Mouse (Mus musculus) kidney, embryonic 15.5 days (tissue): ENCODE measurements around the gene Evl. TPM values are rescaled to one million over a fixed set of nuclear protein-coding genes. Genes with fewer than 3 reads are reported as not detected.

ENCODE experiments used
- ATAC-seq: fragments of 200-750 bp; cut with Nextera tagmentation; replicated peaks from 2 replicates; pipeline ENCODE4 v1.8.0; 2017; ENCODE audit warnings: moderate TSS enrichment; ENCODE audit not compliant: low FRiP score
- H3K27ac ChIP-seq: fragments of 300-500 bp; sonication (generic); 2 replicates; pipeline ENCODE4 v1.5.1; 2015; ENCODE audit warnings: mild to moderate bottlenecking, inconsistent platforms
- H3K27me3 ChIP-seq: fragments of 300-500 bp; sonication (generic); 2 replicates; pipeline ENCODE4 v1.6.1; 2015; ENCODE audit warnings: inconsistent platforms
- H3K36me3 ChIP-seq: fragments of 300-500 bp; sonication (generic); 2 replicates; pipeline ENCODE4 v1.6.1; 2015; ENCODE audit warnings: inconsistent platforms
- H3K4me1 ChIP-seq: fragments of 300-500 bp; sonication (generic); 2 replicates; pipeline ENCODE4 v1.6.1; 2015; ENCODE audit warnings: inconsistent platforms
- H3K4me2 ChIP-seq: fragments of 300-500 bp; sonication (generic); 2 replicates; pipeline ENCODE4 v1.6.1; 2015; ENCODE audit warnings: moderate library complexity, mild to moderate bottlenecking, inconsistent platforms
- H3K4me3 ChIP-seq: fragments of 300-500 bp; sonication (generic); replicated peaks from 2 replicates; pipeline ENCODE4 v1.5.1; 2015; ENCODE audit warnings: mild to moderate bottlenecking, inconsistent platforms
- H3K9ac ChIP-seq: fragments of 300-500 bp; sonication (generic); 2 replicates; pipeline ENCODE4 v1.6.1; 2015; ENCODE audit warnings: mild to moderate bottlenecking, inconsistent platforms
- H3K9me3 ChIP-seq: fragments of 300-500 bp; sonication (generic); replicated peaks from 2 replicates; pipeline ENCODE4 v1.6.1; 2016; ENCODE audit warnings: inconsistent platforms
- WGBS: fragments of 180-500 bp; shearing (Covaris S2); methylation state at CpG from one replicate; pipeline ENCODE4 v1.1.7; 2015; ENCODE audit warnings: mixed read lengths; 5-methylcytosine and 5-hydroxymethylcytosine counted together
- polyA plus RNA-seq: library from polyadenylated mRNA; unstranded; fragments of >200 nt; fragmentation: Nextera tagmentation; extraction: Ambion mirVana; gene quantifications from 2 replicates; pipeline ENCODE4 v1.2.1, GENCODE M21; 2015

The Evl gene
- polyA plus RNA-seq, 1 experiment from 2014 or later: 47.1 TPM

DNA sequence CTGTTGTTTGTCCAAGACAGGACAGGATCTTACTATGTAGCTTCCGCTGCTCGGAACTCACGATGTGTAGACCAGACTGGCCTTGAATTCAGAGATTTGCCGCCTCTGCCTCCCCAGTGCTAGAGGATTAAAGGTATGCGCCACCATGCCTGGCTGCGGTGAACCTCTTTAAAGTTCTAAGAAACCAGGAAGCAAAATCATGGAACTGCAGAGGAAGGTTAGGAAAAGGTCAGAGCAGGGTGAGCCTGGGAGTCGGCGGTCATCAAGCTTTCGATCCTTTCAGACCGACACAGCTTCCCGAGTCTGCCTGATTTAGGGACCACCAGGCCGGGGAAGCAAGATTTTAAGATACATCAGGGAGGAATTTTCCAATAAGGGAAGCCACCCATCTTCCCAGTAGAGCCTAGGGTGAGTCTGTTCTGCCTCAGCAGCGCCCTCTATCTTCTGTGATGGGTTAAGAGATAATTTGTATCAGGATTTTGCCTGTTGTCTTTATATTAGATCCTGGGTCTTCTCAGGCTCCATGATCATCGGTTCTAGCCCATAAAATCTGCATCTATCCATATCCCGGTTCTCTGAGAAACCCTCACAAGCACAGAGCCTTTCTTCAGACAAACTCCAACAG is 7.2 kb upstream of the Evl start:
- H3K36me3 ChIP-seq: no peaks in the 10 kb centered on the region
- ATAC-seq: no peak
- H3K4me2 ChIP-seq: peak overlapping the region; percentile 20; the same call in 1 of the 2 replicates
- H3K4me1 ChIP-seq: peaks cover 23% of the 10 kb centered on the region
- H3K27ac ChIP-seq: peak overlapping the region; percentile 24
- H3K9me3 ChIP-seq: no peaks in the 10 kb centered on the region
- H3K4me3 ChIP-seq: no peak overlapping the region
- WGBS: 61% methylated on average over 15 of the region's 15 CpGs
- H3K9ac ChIP-seq: no peak overlapping the region
- H3K27me3 ChIP-seq: 0 out of 2 replicates have a peak, but pooled peaks cover under 1% of the 10 kb centered on the region

DNA sequence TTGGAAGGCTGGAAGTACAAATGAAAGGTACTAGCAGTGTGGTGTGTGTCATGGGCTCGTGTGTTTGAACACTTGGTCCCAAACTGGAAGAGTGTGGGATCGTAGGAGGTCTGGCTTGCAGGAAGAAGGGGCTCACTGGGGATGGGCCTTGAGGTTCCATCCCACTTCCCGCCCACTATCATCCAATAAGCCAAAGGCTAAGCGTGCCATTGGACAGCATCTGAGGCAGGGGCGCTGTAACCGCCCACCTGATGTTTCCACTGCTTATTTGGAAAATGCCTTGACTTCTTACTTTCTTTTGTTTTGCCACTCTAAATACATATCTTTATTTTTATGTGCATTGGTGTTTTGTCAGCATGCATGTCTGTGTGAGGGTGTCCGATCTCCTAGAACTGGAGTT is 2.8 kb upstream of the Evl start:
- Histone ChIP-seq H3K27me3 (0 out of 2 replicates have a peak, but pooled peaks cover 4% of the 10 kb centered on the region), H3K4me2 (no peak overlapping the region), H3K9ac (no peak overlapping the region), H3K4me1 (peaks cover 24% of the 10 kb centered on the region), H3K27ac (no peak overlapping the region), H3K4me3 (no peak overlapping the region), H3K36me3 (no peaks in the 10 kb centered on the region), H3K9me3 (no peaks in the 10 kb centered on the region)
- ATAC-seq: no peak
- 83% methylated on average over 7 of the region's 7 CpGs for WGBS

DNA sequence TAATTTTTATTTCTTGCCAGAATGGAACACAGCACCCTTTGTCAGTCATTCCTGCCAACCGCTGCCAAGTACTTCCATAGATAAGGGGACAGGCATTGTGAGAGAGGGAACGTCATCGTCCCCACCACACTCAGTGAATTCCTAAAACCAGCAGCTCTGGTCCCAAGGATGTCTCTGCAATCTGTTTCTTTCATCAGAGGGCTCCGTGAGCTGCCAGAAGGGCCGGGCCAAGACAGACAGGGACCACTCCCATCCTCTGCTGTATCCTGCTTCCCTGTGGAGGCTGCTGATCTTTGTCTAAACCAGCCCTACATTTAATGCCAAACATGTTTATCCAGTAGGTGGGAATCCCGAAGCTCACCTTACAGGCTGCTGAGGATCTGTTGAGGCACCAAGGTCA is 1.4 kb upstream of the Evl start:
- ATAC-seq: no peak
- Histone ChIP-seq H3K27ac (no peak overlapping the region), H3K4me3 (no peak overlapping the region), H3K9ac (no peak overlapping the region), H3K36me3 (no peaks in the 10 kb centered on the region), H3K9me3 (no peaks in the 10 kb centered on the region), H3K27me3 (0 out of 2 replicates have a peak, but pooled peaks cover 4% of the 10 kb centered on the region), H3K4me2 (no peak overlapping the region), H3K4me1 (peaks cover 24% of the 10 kb centered on the region)
- 47% methylated on average over 6 of the region's 6 CpGs for WGBS

DNA sequence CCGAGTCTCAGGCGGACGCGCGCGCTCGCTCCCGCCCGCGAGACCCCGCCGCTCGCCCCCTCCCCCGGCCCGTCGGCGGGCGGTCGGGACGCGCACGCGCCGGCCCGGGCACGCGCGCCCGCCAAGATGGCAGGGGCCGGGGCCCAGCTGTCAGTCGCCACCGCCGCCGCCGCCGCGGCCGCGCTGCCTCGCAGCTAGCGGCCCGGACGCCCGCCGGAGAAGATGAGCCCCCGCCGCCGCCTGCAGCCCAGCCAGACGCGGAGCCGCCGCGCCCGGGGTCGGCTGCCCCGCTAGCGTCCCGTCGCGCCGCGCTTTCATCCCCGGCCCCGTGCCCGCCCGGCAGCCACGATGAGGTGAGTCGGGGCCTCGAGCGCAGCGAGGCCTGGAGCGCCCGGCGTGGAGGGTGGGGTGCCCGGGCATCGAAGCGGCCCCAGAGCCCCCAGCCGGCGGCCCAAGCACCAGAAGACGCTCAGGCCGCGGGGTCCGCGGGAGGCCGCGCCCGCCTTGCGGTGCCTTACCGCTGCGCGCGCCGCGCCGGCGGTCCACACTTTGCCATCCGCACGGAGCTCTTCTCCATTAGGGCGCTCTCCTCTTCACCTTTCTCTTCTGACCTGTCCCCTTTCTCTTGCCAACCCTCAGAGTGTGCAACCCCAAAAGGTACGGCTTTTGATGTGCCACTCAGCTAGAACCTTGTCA is 489 bp downstream of the Evl start:
- Histone ChIP-seq H3K4me2 (peak overlapping the region; percentile 84), H3K27ac (peak overlapping the region; percentile 84), H3K9ac (peak overlapping the region; percentile 96), H3K4me3 (peak overlapping the region; percentile 100), H3K27me3 (0 out of 2 replicates have a peak, but pooled peaks cover 4% of the 10 kb centered on the region), H3K9me3 (no peaks in the 10 kb centered on the region), H3K36me3 (no peaks in the 10 kb centered on the region), H3K4me1 (peaks cover 34% of the 10 kb centered on the region)
- WGBS: under 1% methylated on average over 91 of the region's 100 CpGs
- peak; percentile 79 for ATAC-seq

DNA sequence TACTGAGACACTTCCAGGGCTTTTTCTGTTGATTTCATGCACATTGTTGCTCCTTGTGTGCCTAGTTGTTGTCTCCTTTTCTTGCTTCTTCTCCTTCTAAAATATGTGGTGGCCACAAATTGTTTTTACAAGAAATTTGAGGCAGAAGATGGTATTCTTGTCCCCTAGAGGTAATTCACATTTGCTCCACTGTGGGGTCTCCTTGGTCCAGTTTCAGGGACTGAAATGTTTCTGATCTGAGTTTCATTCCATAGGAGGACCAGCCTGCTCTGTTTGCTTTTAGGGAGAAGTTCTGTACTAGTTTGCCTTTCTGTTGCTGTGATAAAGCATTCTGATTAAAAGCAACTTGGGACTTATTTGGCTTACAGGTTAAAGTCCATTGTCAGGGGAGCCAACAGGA is 3.7 kb downstream of the Evl start:
- Histone ChIP-seq H3K27ac (no peak overlapping the region; the same call in 1 of the 2 replicates), H3K9ac (no peak overlapping the region), H3K27me3 (no peaks in the 10 kb centered on the region), H3K4me2 (no peak overlapping the region), H3K4me3 (no peak overlapping the region), H3K36me3 (no peaks in the 10 kb centered on the region), H3K4me1 (peaks cover 37% of the 10 kb centered on the region), H3K9me3 (no peaks in the 10 kb centered on the region)
- no peak for ATAC-seq

DNA sequence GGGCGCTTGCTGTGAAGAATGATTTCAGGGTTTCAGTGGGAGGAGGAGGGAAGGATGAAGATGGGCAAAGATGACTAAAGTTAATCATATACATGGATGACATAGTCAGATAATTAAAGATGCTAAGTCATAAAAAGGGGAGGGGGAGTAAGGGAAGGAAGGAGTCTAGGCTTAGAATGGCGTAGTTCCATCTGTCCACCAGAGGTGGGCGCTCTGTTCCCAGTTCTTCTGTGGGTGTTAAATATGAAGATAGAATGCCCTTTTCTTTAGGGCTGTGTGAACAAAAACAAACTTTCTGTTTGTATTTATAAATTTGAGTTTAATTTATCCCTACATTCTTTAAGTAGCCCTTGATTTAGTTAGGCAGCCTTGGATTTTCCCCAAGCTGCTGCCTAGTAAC is 8.7 kb downstream of the Evl start:
- Histone ChIP-seq H3K4me2 (no peak overlapping the region), H3K4me3 (no peak overlapping the region), H3K9ac (no peak overlapping the region), H3K4me1 (peaks cover 14% of the 10 kb centered on the region), H3K9me3 (no peaks in the 10 kb centered on the region), H3K36me3 (peaks cover 3% of the 10 kb centered on the region; the same call in 1 of the 2 replicates), H3K27me3 (no peaks in the 10 kb centered on the region), H3K27ac (no peak overlapping the region)
- no peak for ATAC-seq
- 89% methylated on average over 3 of the region's 3 CpGs for WGBS

DNA sequence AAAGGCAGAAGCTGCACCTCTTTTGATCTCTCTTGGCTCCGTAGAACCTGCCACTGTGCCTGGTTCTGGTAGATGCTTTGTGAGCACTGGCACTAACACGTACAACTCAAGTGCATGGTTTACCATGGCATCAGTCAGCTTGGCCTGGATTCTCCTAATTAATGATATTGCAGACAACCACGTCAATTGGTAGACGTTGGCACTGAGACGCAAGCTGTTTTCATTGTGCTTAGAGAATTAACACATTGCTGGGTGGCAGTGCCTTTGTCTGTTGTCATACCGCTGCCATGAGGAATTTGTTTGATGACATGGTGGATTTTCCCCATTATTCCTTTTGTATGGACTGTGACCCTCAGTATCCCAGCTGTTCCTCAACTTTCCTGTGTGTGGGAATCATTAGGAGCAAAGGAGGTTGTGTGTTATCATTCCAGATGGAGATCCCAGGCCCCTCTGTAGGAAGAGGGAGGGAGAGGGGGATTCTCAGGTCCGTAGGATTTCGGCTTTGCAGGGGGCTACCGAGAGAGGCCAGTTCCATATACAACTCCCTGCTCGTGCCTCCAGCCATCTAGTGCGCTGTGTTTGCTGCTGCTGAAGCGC is 10.5 kb downstream of the Evl start:
- Histone ChIP-seq H3K27me3 (no peaks in the 10 kb centered on the region), H3K4me1 (0 out of 2 replicates have a peak, but pooled peaks cover 5% of the 10 kb centered on the region), H3K27ac (no peak overlapping the region), H3K36me3 (peaks cover 3% of the 10 kb centered on the region; the same call in 1 of the 2 replicates), H3K4me3 (no peak overlapping the region), H3K9ac (no peak overlapping the region), H3K4me2 (no peak overlapping the region), H3K9me3 (no peaks in the 10 kb centered on the region)
- no peak for ATAC-seq
- WGBS: 86% methylated on average over 12 of the region's 12 CpGs

DNA sequence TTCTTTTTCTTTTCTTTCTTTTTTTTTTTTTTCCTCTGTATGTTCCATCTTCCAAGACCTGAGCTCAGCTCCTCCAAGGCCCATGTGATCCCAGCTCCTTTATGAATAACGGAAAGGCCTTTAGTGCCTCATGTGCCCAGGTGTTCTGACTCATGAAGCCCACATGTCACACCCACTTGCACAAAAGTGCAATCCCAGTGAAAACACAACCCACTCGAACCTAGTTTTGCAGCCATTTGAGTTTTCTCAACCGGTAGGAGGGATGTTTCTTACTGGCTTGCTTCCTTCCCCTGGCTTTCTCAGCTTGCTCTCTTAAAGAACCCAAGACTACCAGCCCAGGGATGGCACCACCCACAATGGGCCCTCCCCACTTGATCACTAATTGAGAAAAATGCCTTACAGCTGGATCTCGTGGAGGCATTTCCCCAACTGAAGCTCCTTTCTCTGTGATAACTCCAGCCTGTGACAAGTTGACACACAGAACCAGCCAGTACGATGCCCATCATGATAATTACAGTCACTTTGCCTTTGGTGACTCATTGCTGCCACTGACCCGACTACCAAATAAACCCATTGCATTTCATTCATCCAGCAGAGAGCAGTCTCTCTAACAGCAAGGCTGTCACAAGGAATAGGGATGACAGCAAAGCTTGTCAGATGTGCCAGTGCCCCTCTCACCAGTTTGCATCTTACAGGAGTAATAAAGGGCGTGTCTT is 24.8 kb downstream of the Evl start:
- no peaks in the 10 kb centered on the region for H3K4me1 ChIP-seq
- ATAC-seq: no peak
- 74% methylated on average over 7 of the region's 7 CpGs for WGBS
- peaks cover 37% of the 10 kb centered on the region for H3K36me3 ChIP-seq
- no peak overlapping the region for H3K4me3 ChIP-seq
- no peaks in the 10 kb centered on the region for H3K27me3 ChIP-seq
- no peak overlapping the region for H3K27ac ChIP-seq
- H3K9ac ChIP-seq: no peak overlapping the region
- H3K9me3 ChIP-seq: no peaks in the 10 kb centered on the region
- no peak overlapping the region for H3K4me2 ChIP-seq

DNA sequence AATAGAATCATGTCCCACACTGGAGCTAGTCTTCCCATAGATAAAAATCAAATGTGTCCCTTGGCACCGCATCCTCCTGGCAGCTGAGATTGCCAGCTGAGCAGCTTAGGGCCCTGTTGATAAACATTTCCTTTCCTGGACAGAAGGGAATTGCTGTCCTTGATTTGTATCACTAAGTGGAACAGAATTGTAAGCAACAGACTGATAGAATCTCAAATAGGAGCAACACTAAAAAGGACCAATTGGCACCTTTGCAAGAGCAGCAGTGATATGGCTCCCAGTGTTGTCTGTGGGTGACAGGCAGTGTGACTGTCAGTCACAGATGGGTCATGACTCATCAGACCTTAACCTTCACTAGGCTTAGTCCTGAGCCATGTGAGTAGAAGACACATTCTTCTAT is 29.3 kb downstream of the Evl start:
- Histone ChIP-seq H3K27ac (no peak overlapping the region), H3K4me1 (no peaks in the 10 kb centered on the region), H3K4me2 (no peak overlapping the region), H3K36me3 (peaks cover 34% of the 10 kb centered on the region), H3K9ac (no peak overlapping the region), H3K9me3 (no peaks in the 10 kb centered on the region), H3K27me3 (no peaks in the 10 kb centered on the region), H3K4me3 (no peak overlapping the region)
- 91% methylated on average over 1 of the region's 1 CpGs for WGBS
- no peak for ATAC-seq

DNA sequence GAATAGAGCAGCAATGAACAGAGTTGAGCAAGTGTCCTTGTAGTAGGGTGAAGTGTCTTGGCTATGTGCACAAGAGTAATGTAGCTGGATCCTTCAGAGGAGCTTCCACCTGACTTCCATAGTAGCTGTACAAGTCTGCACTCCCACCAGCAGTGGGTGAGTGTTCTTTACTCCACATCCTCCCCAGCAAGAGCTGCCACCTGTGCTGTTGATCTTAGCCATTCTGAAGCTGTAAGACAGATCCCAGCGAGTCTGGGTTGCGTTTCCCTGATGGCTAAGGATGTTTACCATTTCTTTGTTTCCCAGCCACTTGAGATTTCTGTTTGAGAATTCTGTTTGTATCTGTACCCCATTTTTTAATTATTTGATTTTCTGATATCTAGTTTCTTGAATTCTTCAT is 35.6 kb downstream of the Evl start:
- H3K9me3 ChIP-seq: no peaks in the 10 kb centered on the region

DNA sequence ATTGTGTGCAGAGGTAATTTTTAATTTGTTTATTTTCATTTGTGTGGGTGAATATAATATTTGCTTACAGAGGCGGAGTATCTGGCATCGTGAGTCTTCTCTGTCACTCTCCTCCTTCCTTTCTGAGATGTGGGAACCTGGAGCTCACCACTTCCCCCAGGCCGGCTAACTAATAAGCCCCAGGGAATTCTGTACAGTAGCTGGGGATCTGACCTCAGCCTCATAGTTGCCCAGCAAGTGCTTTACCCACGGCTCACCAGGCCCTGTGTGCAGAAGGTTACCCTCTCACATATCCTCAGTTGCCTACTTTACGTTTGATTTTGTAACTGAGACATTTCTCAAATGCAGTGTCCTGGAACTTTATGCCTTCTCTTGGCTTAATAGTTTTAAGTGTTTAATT is 37.1 kb downstream of the Evl start:
- H3K9ac ChIP-seq: no peak overlapping the region
- ATAC-seq: no peak

More for the DNA sequence above, 35.6 kb downstream of the Evl start:
- Histone ChIP-seq H3K4me2 (no peak overlapping the region), H3K27ac (no peak overlapping the region), H3K36me3 (peaks cover 17% of the 10 kb centered on the region), H3K9ac (no peak overlapping the region), H3K4me3 (no peak overlapping the region), H3K27me3 (no peaks in the 10 kb centered on the region), H3K4me1 (peaks cover 5% of the 10 kb centered on the region; the same call in 1 of the 2 replicates)
- no peak for ATAC-seq
- WGBS: 81% methylated on average over 2 of the region's 2 CpGs

DNA sequence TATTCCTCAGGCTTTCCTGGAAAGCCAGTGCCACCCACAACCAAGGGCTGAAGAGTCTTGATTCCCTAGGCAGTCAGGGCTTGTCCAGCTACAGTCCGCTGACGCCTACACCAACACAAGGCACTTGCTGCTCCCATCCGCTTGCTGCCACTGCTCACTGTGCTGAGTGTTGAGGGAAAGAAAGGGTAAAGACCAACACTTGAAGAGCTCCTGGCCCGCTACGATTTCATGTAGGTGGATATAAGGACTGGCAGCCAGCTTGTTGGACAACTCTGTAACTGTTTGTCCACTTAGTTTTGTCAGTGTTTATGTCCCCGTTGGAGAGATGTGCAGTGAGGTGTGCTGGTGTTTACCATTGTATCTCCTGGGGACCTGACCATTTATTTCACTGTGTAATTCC is 38.3 kb downstream of the Evl start:
- WGBS: 90% methylated on average over 6 of the region's 6 CpGs
- ATAC-seq: no peak
- peaks cover 10% of the 10 kb centered on the region; the same call in 1 of the 2 replicates for H3K36me3 ChIP-seq
- no peaks in the 10 kb centered on the region for H3K9me3 ChIP-seq
- H3K4me2 ChIP-seq: no peak overlapping the region
- no peaks in the 10 kb centered on the region for H3K27me3 ChIP-seq
- H3K4me1 ChIP-seq: peaks cover 5% of the 10 kb centered on the region; the same call in 1 of the 2 replicates
- H3K9ac ChIP-seq: no peak overlapping the region
- H3K4me3 ChIP-seq: no peak overlapping the region
- H3K27ac ChIP-seq: no peak overlapping the region

More for the DNA sequence above, 37.1 kb downstream of the Evl start:
- Histone ChIP-seq H3K9me3 (no peaks in the 10 kb centered on the region), H3K27ac (0 out of 2 replicates have a peak overlapping the region, but pooled peaks have one; percentile 18), H3K4me2 (no peak overlapping the region), H3K4me3 (no peak overlapping the region), H3K4me1 (peaks cover 5% of the 10 kb centered on the region; the same call in 1 of the 2 replicates), H3K27me3 (no peaks in the 10 kb centered on the region), H3K36me3 (peaks cover 12% of the 10 kb centered on the region)
- WGBS: 58% methylated on average over 5 of the region's 5 CpGs
